Mouse (Mus musculus): ENCODE data around the gene Mast1. TPM values are rescaled to one million over a fixed set of nuclear protein-coding genes. Genes with fewer than 3 reads are reported as not detected.

The Mast1 gene
- total RNA-seq, 2 experiments from 2014 or later: 75.6 to 83.6 TPM

DNA sequence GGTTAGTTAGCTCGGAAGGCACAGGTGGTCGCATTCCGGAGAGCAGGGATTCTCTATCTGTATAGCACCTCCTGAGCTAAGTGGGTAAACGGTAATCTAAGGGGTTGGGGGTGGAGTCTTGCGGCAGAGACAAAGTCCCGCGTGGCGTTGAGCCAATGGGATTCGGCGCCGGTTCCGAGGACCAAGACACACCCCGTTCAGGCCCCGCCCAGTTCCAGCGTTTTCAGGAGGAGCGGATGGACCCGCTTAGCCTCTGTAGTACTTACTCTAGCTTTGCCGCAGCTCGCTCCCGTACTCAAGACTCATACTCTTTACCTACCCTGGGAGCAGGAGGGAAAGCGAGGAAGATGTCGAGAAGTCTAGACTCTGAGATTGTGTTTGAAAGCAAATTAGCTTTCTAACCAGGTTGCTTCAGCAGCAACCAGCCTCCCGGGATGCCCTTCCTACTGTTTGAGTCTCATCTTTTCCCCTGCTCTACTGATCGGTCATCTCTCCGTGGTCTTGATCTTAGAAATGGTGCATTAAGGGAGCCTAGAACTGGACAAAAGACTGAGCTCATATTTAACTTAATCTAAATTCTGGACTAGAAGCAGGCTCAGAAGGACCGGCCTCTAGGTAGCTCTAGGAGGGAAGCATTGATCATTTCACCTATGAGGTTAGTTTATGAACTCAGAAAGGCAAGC is 7.5 kb upstream of the Mast1 start:
- peak; percentile 78 for DNase-seq (ENCODE audit: low spot score in 2 of 2)

DNA sequence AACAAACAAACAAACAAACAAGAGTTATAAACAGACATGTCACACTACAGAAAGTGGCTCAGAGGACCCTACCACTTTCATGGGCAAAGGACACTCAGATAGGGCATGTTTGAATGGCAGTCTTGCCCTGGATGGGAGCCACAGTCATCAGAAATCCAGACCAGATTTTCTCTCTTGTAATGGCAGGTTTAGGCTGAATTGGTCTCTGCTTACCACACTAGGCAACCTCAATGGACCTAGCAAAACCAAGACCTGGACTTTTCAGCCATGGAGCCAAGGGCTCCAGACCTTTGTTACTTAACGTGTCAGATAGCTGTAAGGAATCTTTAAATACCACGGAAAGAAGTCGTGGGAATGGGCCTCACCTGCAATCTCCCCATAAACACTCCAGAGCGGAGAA is 6.5 kb upstream of the Mast1 start:
- no peak for DNase-seq (ENCODE audit: low spot score in 2 of 2)

DNA sequence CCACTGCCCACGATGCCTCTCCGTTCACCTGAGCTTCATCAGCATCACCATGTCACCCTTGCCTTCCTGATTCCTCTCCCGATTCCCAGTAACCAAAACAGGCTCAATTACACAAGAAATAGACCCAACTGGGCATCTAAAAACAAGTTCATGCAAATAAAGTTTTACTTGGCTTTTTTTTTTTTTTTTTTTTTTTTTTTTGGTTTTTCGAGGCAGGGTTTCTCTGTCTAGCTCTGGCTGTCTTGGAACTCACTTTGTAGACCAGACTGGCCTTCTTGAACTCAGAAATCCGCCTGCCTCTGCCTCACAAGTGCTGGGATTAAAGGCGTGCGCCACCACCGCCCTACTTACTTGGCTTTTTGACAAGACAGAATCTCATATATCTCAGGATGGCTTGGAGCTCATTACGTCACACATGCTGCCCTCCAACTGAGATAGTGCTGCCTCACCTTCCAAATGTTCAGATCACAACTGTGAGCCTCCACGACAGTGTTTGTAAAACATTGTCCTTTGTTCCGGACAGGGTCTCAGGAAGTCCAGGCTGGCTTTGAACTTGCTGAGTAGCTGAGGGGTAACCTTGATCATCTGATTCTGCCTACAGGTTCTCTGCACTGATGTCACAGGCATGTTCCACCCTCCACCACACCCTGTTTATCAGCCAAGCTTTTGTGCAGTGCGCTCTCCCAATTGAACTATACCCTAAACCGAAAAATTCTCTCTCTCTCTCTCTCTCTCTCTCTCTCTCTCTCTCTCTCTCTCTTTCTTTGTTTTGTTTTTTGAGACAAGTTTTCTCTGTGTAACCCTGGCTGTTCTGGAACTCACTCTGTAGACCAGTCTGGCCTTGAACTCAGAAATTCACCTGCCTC is 694 bp upstream of the Mast1 start:
- no peak for DNase-seq (ENCODE audit: low spot score in 2 of 2)

- DNase-seq (ENCODE audit: low spot score in 2 of 2): no peak
These were observed 858 bp downstream of the Mast1 start for GRCm38 (mm10) chr8:84936041-84936961.

DNA sequence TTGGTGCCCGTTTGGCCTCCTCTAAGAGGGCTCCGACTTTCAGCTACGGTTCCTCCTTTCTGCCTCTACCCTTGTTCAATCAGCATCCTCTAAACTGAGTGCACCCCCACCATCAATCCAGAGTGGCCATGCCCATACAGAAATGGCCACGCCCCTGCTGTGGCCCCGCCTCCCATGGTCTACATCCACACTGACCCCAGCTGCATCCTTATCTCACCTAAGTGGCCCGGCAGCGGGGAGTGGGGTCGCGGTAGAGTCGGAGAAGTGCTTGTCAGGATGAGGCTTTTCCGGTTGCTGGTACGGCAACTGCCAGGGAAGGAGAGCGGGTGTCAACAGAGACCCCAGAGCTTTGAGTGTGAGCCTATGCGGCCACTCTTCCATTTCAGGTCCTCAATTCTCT is 1.7 kb downstream of the Mast1 start:
- DNase-seq (ENCODE audit: low spot score in 2 of 2): no peak

DNA sequence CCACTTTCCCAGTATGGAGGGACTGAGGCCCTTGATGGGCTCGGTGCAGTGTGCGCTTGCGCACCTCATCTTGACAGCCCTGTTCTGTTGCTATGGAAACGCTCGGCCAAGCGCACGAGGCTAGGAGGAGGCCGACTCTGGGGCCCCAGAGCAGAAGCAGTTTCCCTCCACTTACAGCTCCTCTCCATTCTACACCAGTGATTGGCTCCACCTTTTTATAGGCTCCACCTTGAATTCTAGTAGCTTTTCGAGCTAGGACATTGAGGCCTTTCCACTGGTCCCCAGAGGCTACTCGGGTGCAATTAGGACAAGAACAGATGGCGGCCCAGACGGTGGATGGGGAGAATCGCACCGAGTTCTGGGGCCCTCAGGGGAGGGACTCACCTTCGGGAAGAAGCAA is 2.3 kb downstream of the Mast1 start:
- peak; percentile 48 to 50 for DNase-seq (ENCODE audit: low spot score in 2 of 2)

- DNase-seq (ENCODE audit: low spot score in 2 of 2): peak in 1 of 2 experiments; percentile 40
These were observed 3.2 kb downstream of the Mast1 start for GRCm38 (mm10) chr8:84933767-84934559.

DNA sequence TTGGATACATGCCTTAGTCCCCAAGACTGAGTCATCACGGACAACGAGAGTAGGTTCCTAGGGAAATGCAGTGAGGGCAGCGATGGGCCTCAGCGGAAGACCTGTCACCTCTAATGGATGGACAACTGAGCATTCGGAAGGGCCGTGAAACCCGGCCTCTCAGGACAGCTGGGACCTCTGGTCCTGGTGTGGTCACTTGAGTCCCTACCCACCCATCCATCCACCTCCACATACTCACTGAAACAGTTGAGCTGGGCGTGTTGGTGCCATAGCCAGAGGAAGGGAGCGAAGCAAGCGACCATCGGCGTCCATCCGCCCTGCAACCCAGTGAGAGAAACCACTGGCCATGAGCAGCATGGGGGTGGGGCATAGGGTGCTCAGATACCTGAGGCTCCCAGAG is 6.6 kb downstream of the Mast1 start:
- DNase-seq (ENCODE audit: low spot score in 2 of 2): no peak

GRCm38 (mm10) chr8:84928456-84929306 is 8.5 kb downstream of the Mast1 start:
- DNase-seq (ENCODE audit: low spot score in 2 of 2): peak; percentile 75 to 79

DNA sequence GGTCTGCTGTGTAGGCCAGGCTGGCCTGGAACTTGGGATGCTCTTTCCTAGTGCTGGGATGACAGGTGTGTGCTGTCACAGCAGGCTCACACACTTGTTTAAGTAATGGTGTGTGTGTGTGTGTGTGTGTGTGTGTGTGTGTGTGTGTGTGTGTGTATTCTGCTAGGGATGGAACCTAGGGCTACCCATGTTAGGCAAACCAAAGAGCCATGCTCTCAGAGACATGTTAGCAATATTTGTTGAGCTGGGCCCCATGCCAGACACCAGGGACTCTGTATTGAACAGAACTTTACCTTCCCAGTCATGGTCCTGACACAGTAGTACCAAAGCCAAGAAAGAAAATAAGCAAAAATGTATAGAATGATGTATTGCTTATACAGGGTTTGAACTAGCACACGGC is 9.6 kb downstream of the Mast1 start:
- no peak for DNase-seq (ENCODE audit: low spot score in 2 of 2)

GRCm38 (mm10) chr8:84925557-84925956 is 11.6 kb downstream of the Mast1 start:
- DNase-seq (ENCODE audit: low spot score in 2 of 2): no peak

- no peak for DNase-seq (ENCODE audit: low spot score in 2 of 2)
These were observed 15.6 kb downstream of the Mast1 start for GRCm38 (mm10) chr8:84921596-84921995.

- DNase-seq (ENCODE audit: low spot score in 2 of 2): no peak
These were observed 18.5 kb downstream of the Mast1 start for GRCm38 (mm10) chr8:84918646-84919045.

GRCm38 (mm10) chr8:84917781-84918180 is 19.4 kb downstream of the Mast1 start:
- no peak for DNase-seq (ENCODE audit: low spot score in 2 of 2)

- DNase-seq (ENCODE audit: low spot score in 2 of 2): no peak
These were observed 21.9 kb downstream of the Mast1 start for GRCm38 (mm10) chr8:84915269-84915668.

DNA sequence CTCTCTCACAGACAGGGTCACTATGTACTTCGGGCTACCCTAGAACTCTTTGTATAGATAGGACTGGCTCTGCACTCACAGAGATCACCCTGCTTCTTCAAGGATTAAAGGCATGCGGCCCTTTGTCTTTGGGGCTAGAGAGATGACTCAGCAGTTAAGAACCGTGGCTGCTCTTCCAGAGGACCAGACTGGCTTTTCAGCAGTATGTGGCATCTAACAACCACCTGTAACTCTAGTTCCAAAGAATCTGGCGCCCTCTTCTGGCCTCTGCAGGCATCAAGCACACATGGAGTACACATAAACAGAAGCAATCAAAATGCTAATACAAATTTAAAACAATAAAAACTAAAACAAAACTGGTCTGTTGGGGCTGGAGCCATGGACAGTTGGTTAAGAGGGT is 23.2 kb downstream of the Mast1 start:
- no peak for DNase-seq (ENCODE audit: low spot score in 2 of 2)

DNA sequence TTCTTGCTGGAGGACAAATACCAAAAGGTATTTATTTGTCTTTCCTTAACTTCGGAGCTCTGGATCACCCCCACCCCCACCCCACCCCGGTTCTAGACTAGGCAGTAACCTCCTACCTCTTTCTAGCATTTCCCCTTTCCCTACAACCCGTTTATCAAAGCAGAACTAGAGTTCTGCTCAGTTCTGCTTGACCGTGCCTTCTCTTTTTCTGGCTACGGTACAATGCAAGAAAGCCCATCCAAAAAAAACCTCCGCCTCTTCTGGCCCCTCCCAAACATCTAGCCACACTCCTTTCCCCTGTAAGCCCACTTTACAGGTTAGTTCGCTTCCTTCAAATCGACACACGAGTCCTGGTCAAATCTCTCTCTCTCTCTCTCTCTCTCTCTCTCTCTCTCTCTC is 23.7 kb downstream of the Mast1 start:
- no peak for DNase-seq (ENCODE audit: low spot score in 2 of 2)

DNA sequence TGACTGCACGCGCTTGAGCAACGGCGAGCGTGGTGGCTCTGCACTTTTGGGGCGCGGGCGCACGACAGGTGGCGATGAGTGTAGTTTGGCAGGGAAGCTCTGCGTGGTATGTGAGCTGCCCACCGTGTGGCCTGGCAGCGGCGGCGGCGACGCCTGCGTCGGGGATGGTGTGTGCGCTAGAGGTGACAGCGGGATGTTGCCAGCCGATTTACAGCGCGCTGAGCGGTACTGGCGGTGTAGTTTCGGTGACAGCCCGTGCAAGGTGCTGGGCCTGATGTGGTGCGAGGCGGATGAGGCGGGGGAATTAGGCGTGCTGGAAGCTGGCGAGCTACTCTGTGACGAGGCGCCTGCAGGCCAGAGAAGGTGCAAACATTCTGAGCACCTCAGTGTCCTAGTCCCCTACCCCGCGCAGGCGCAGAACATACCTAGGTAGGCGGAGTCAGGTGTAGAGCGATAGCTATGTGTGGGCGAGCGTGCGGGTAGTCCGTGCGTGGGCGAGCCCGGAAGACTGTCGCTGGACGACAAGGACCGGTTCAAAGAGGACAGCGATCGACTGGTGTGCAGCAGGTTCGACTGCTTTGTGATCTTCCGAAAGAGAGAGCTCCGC is 24.2 kb downstream of the Mast1 start:
- peak; percentile 55 to 70 for DNase-seq (ENCODE audit: low spot score in 2 of 2)

- DNase-seq (ENCODE audit: low spot score in 2 of 2): no peak
These were observed 24.8 kb downstream of the Mast1 start for GRCm38 (mm10) chr8:84912391-84912790.

Data from left cerebral cortex, adult 18-20 months (tissue).